Mouse (Mus musculus): ENCODE measurements around the gene Nkd1.

GRCm38 (mm10) chr8:88637092-88638000 lies 116.2 kb downstream of the Nkd1 start:
- TF ChIP-seq CTCF (IDR thresholded peaks at IDR 0.05; ENCODE audit: low read depth, low read length) (no peak), POLR2A (IDR thresholded peaks at IDR 0.05; ENCODE audit: insufficient read depth, low read length) (no peak)
